Mouse (Mus musculus) liver, embryonic 16.5 days (tissue): Measurements from ENCODE around the gene Camkv. TPM values are rescaled to one million over a fixed set of nuclear protein-coding genes. Genes with fewer than 3 reads are reported as not detected.

Experiments
- ATAC-seq: fragments of 200-750 bp; cut with Nextera tagmentation; 2 replicates; pipeline ENCODE4 v1.8.0; 2017; ENCODE audit warnings: low read depth, mild to moderate bottlenecking, moderate number of reproducible peaks, moderate library complexity
- H3K27ac ChIP-seq: fragments of 300-500 bp; sonication (generic); 2 replicates; pipeline ENCODE4 v1.5.1; 2014; ENCODE audit warnings: mild to moderate bottlenecking, low read length
- H3K27me3 ChIP-seq: fragments of 300-500 bp; sonication (generic); 2 replicates; pipeline ENCODE4 v1.6.1; 2014; ENCODE audit warnings: low read depth, low read length, mixed read lengths; ENCODE audit not compliant: control insufficient read depth, insufficient read depth
- H3K36me3 ChIP-seq: fragments of 300-500 bp; sonication (generic); 2 replicates; pipeline ENCODE4 v1.6.1; 2014; ENCODE audit warnings: mild to moderate bottlenecking; ENCODE audit not compliant: control insufficient read depth, insufficient read depth
- H3K4me1 ChIP-seq: fragments of 300-500 bp; sonication (generic); 2 replicates; pipeline ENCODE4 v1.6.1; 2014; ENCODE audit warnings: low read depth, low read length, mixed read lengths; ENCODE audit not compliant: control insufficient read depth
- H3K4me2 ChIP-seq: fragments of 300-500 bp; sonication (generic); 2 replicates; pipeline ENCODE4 v1.6.1; 2014; ENCODE audit warnings: low read depth, low read length, mixed read lengths
- H3K4me3 ChIP-seq: fragments of 300-500 bp; sonication (generic); 2 replicates; pipeline ENCODE4 v1.5.1; 2014; ENCODE audit warnings: low read depth, mild to moderate bottlenecking, low read length
- H3K9ac ChIP-seq: fragments of 300-500 bp; sonication (generic); 2 replicates; pipeline ENCODE4 v1.6.1; 2014; ENCODE audit warnings: low read depth, low read length
- H3K9me3 ChIP-seq: fragments of 300-500 bp; sonication (generic); replicated peaks from 2 replicates; pipeline ENCODE4 v1.6.1; 2016; ENCODE audit warnings: low read length; ENCODE audit not compliant: control insufficient read depth
- WGBS: fragments of 180-500 bp; shearing (Covaris S2); extraction: QIAGEN DNeasy Blood & Tissue Kit; methylation state at CpG from one replicate; pipeline ENCODE4 v1.1.7; 2014; ENCODE audit not compliant: insufficient replicate concordance; 5-methylcytosine and 5-hydroxymethylcytosine counted together
- polyA plus RNA-seq: library from polyadenylated mRNA; unstranded; fragments of >200 nt; fragmentation: Nextera tagmentation; extraction: Ambion mirVana; gene quantifications from 2 replicates; pipeline ENCODE4 v1.2.1, GENCODE M21; 2015

Gene Camkv
- polyA plus RNA-seq, 1 experiment from 2014 or later, result 0.11 TPM

- Histone ChIP-seq H3K27me3 (peaks cover 7% of the 10 kb centered on the region; the same call in 1 of the 2 replicates), H3K9me3 (no peaks in the 10 kb centered on the region), H3K27ac (no peak overlapping the region), H3K4me3 (no peak overlapping the region), H3K36me3 (no peaks in the 10 kb centered on the region), H3K4me2 (no peak overlapping the region), H3K4me1 (peaks cover 20% of the 10 kb centered on the region), H3K9ac (no peak overlapping the region)
- WGBS, result 6% methylated on average over 4 of the region's 4 CpGs
- no peak for ATAC-seq
These were observed 30.7 kb upstream of the Camkv start for GRCm38 (mm10) chr9:107904726-107905125.

GRCm38 (mm10) chr9:107906252-107906966 is 29.1 kb upstream of the Camkv start, which contains the start of gene Mst1r:
Gene Mst1r, plus strand, starts transcription at chr9:107906873.
- Histone ChIP-seq H3K9ac (peak within 1 kb of the TSS; percentile 40; the same call in 1 of the 2 replicates), H3K4me1 (peaks cover 20% of the 10 kb centered on the region), H3K36me3 (no peaks in the 10 kb centered on the region), H3K27ac (peak within 1 kb of the TSS; percentile 24; the same call in 1 of the 2 replicates), H3K4me3 (peak within 1 kb of the TSS; percentile 44), H3K27me3 (no peaks in the 10 kb centered on the region), H3K9me3 (no peaks in the 10 kb centered on the region), H3K4me2 (peak within 1 kb of the TSS; percentile 62)
- WGBS, result 27% methylated on average over 19 of the region's 19 CpGs
- ATAC-seq, result peak; percentile 77

- Histone ChIP-seq H3K9me3 (no peaks in the 10 kb centered on the region), H3K36me3 (no peaks in the 10 kb centered on the region), H3K4me1 (peaks cover 20% of the 10 kb centered on the region), H3K27me3 (no peaks in the 10 kb centered on the region), H3K4me2 (peak overlapping the region; percentile 62), H3K27ac (peak overlapping the region; percentile 24; the same call in 1 of the 2 replicates), H3K9ac (peak overlapping the region; percentile 40; the same call in 1 of the 2 replicates), H3K4me3 (peak overlapping the region; percentile 44)
- ATAC-seq, result peak; percentile 37; the same call in 1 of the 2 replicates
- WGBS, result 57% methylated on average over 31 of the region's 31 CpGs
These were observed 28.3 kb upstream of the Camkv start for GRCm38 (mm10) chr9:107906967-107907800.

GRCm38 (mm10) chr9:107907801-107908120 is 27.7 kb upstream of the Camkv start:
- Histone ChIP-seq H3K4me2 (no peak overlapping the region), H3K27ac (no peak overlapping the region), H3K9ac (no peak overlapping the region), H3K36me3 (no peaks in the 10 kb centered on the region), H3K4me1 (peaks cover 20% of the 10 kb centered on the region), H3K27me3 (no peaks in the 10 kb centered on the region), H3K9me3 (no peaks in the 10 kb centered on the region), H3K4me3 (no peak overlapping the region)
- ATAC-seq, result no peak
- WGBS, result 82% methylated on average over 14 of the region's 14 CpGs

GRCm38 (mm10) chr9:107908410-107909158 is 26.9 kb upstream of the Camkv start:
- WGBS, result 27% methylated on average over 18 of the region's 18 CpGs
- H3K27me3 ChIP-seq, result no peaks in the 10 kb centered on the region
- no peak for ATAC-seq
- H3K4me1 ChIP-seq, result peaks cover 20% of the 10 kb centered on the region
- no peak overlapping the region for H3K27ac ChIP-seq
- no peak overlapping the region for H3K9ac ChIP-seq
- H3K36me3 ChIP-seq, result no peaks in the 10 kb centered on the region
- no peaks in the 10 kb centered on the region for H3K9me3 ChIP-seq
- no peak overlapping the region for H3K4me3 ChIP-seq
- peak overlapping the region; percentile 3; the same call in 1 of the 2 replicates for H3K4me2 ChIP-seq

GRCm38 (mm10) chr9:107910025-107910769 is 25.3 kb upstream of the Camkv start:
- H3K9me3 ChIP-seq, result no peaks in the 10 kb centered on the region
- no peaks in the 10 kb centered on the region for H3K27me3 ChIP-seq
- H3K27ac ChIP-seq, result no peak overlapping the region
- H3K4me3 ChIP-seq, result no peak overlapping the region
- WGBS, result 72% methylated on average over 15 of the region's 15 CpGs
- no peaks in the 10 kb centered on the region for H3K36me3 ChIP-seq
- H3K4me1 ChIP-seq, result peaks cover 20% of the 10 kb centered on the region
- no peak for ATAC-seq
- H3K9ac ChIP-seq, result no peak overlapping the region
- no peak overlapping the region for H3K4me2 ChIP-seq

- no peak for ATAC-seq
- Histone ChIP-seq H3K4me1 (no peaks in the 10 kb centered on the region), H3K27me3 (no peaks in the 10 kb centered on the region), H3K9me3 (no peaks in the 10 kb centered on the region), H3K9ac (no peak overlapping the region), H3K36me3 (no peaks in the 10 kb centered on the region), H3K27ac (no peak overlapping the region), H3K4me3 (no peak overlapping the region), H3K4me2 (no peak overlapping the region)
- WGBS, result 60% methylated on average over 16 of the region's 16 CpGs
These were observed 20.6 kb upstream of the Camkv start for GRCm38 (mm10) chr9:107914764-107915420.
